Comparison of ENCODE assay signal across 17 mouse cellular contexts in the genomic region with DNA sequence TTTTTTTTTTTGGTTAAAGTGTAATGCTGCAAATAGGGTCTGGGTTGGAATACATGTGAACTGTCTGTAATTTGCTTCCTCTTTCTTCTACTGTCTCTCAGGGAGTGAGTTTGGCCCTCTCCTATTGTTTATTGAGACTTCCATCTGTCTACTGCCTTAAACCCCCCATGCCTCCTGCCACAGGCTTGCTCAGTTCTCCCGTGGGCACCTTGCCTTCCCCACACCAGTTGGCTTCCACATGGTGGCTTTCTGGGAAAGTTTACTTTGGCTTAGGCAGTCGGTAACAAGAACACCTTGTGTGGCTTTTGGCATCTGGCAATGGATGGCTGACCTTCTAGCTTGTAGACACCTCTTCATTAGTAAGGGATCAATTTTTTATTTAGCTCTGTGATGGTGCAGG. TPM values are rescaled to one million over a fixed set of nuclear protein-coding genes. Genes with fewer than 3 reads are reported as not detected.
DNase-seq lines count a peak whose midpoint lies in the region.
"Had no signal": no experiment of that assay in that cellular context is flagged by ENCODE, and none has a peak within 500 bp of the region (broad histone marks: within the 10 kb centered on the region; RNA-seq: fewer than 3 reads in every experiment).

No protein-coding gene starts in this region.

- peak; percentile 59 for DNase-seq in heart, adult 11 months
- DNase-seq in heart, postnatal 4 days, result no peak
- DNase-seq in layer of hippocampus, adult 18-20 months (ENCODE audit: low spot score in 2 of 2), result peak; percentile 25 to 57
- DNase-seq in layer of hippocampus, adult 8-10 months (ENCODE audit: low spot score in 2 of 2), result no peak
- DNase-seq in fat pad, adult 2 months (ENCODE audit: extremely low read depth, low read depth, low spot score), result peak; percentile 42
- no peak for DNase-seq in neural tube, embryonic 10.5 days (ENCODE audit: extremely low spot score, low spot score)
- DNase-seq: adrenal gland, adult 2 months; adrenal gland, adult 8-10 months; adrenal gland, postnatal 10 days; adrenal gland, postnatal 14 days; adrenal gland, postnatal 25 days; adrenal gland, postnatal 36 days; B cell, adult 2 months; cerebellum, adult 11 months; cerebellum, adult 11-12 months; cerebellum, adult 18-20 months had no signal

RNA-seq across cellular contexts. Expression of a gene that starts 10.2 kb away (rescaled TPM):
- 10 to 100 TPM; 29.5 to 30.7 TPM for total RNA-seq in heart, postnatal 4 days (2021)
- 10 to 100 TPM; 74.6 to 77.7 TPM for total RNA-seq in layer of hippocampus, adult 18-20 months (2021)
- total RNA-seq in layer of hippocampus, adult 8-10 months (2022), result 10 to 100 TPM; 61.4 to 71.1 (median 65.6) TPM
- total RNA-seq: MEL had no signal

Comparison
In these comparisons a context has a peak if more than half of its experiments do, and no peak if none do; other contexts are left out.
1. DNase-seq: peak in heart, adult 11 months (single experiment), layer of hippocampus, adult 18-20 months (2 of 2) and fat pad, adult 2 months (single experiment); none in heart, postnatal 4 days (single experiment), layer of hippocampus, adult 8-10 months (0 of 2) and neural tube, embryonic 10.5 days (single experiment).